Mouse (Mus musculus) CH12.LX (cell line): ENCODE data around the gene 4930539E08Rik. TPM values are rescaled to one million over a fixed set of nuclear protein-coding genes. Genes with fewer than 3 reads are reported as not detected.

Source experiments
- DNase-seq: peaks from one replicate; pipeline ENCODE4 v3.0.0-alpha.2; 2013; ENCODE audit errors: extremely low read depth
- H3K27ac ChIP-seq: 2 replicates; pipeline ENCODE4 v1.5.1; 2012; ENCODE audit warnings: low read depth, mild to moderate bottlenecking, control low read depth, moderate library complexity; ENCODE audit not compliant: insufficient read depth
- H3K27me3 ChIP-seq: replicated peaks from 2 replicates; pipeline ENCODE3; 2012; ENCODE audit warnings: inconsistent platforms
- H3K36me3 ChIP-seq, 2 experiments: replicated peaks in 1 of 2; 2 replicates each; pipeline versions ENCODE3 to v1.6.1; 2012; ENCODE audit warnings: inconsistent platforms in 1 of 2, low read length in 1 of 2, mild to moderate bottlenecking in 1 of 2, mixed read lengths in 1 of 2, moderate library complexity in 1 of 2; ENCODE audit not compliant: control insufficient read depth in 1 of 2, insufficient read depth in 1 of 2
- H3K4me1 ChIP-seq, 2 experiments: 2 replicates each; pipeline ENCODE4 v1.6.1; 2012; ENCODE audit warnings: inconsistent platforms in 1 of 2, moderate library complexity in 1 of 2; ENCODE audit not compliant: insufficient read depth in 2 of 2, control insufficient read depth in 1 of 2
- H3K4me2 ChIP-seq: 2 replicates; pipeline ENCODE4 v1.6.1; 2012; ENCODE audit warnings: low read depth, mild to moderate bottlenecking, control low read depth; ENCODE audit not compliant: poor library complexity, insufficient read depth, severe bottlenecking
- H3K4me3 ChIP-seq, 3 experiments: fragments of 150-350 bp in 1 of 3; sonication (generic) in 1 of 3; replicated peaks in 1 of 3; 2 replicates each; pipeline versions ENCODE3 to v1.5.1; 2011 to 2012; ENCODE audit warnings: low read depth in 2 of 3, low read length in 2 of 3, mild to moderate bottlenecking in 2 of 3, moderate library complexity in 2 of 3, control low read depth in 1 of 3, improper control_type of control experiment in 1 of 3, inconsistent platforms in 1 of 3, mixed read lengths in 1 of 3; ENCODE audit not compliant: poor library complexity in 1 of 3
- H3K79me2 ChIP-seq: replicated peaks from 2 replicates; pipeline ENCODE4 v1.6.1; 2012; ENCODE audit warnings: mild to moderate bottlenecking, moderate library complexity; ENCODE audit not compliant: control insufficient read depth, poor library complexity, insufficient read depth, severe bottlenecking; ENCODE audit errors: extremely low read depth
- H3K9ac ChIP-seq: 2 replicates; pipeline ENCODE4 v1.6.1; 2012; ENCODE audit warnings: low read depth, mild to moderate bottlenecking, control low read depth, moderate library complexity; ENCODE audit not compliant: insufficient read depth
- H3K9me3 ChIP-seq: replicated peaks from 2 replicates; pipeline ENCODE3; 2012; ENCODE audit warnings: low read length, inconsistent platforms, mixed read lengths
- BHLHE40 ChIP-seq: IDR thresholded peaks from 2 replicates; pipeline ENCODE4 v1.6.1; 2011; ENCODE audit warnings: mild to moderate bottlenecking, low read depth, low read length, improper control_type of control experiment
- CHD1 ChIP-seq: IDR thresholded peaks from 2 replicates; pipeline ENCODE4 v1.6.1; 2012; ENCODE audit warnings: low read depth, low read length, improper control_type of control experiment, inconsistent platforms
- CHD2 ChIP-seq: IDR thresholded peaks from 2 replicates; pipeline ENCODE4 v1.6.1; 2011; ENCODE audit warnings: low read length, improper control_type of control experiment
- CTCF ChIP-seq, 2 experiments: IDR thresholded peaks in 1 of 2; conservative IDR thresholded peaks in 1 of 2; 2 replicates each; pipeline ENCODE4 v1.5.1; 2011 to 2012; ENCODE audit warnings: low read depth in 2 of 2, low read length in 2 of 2, improper control_type of control experiment in 1 of 2, inconsistent platforms in 1 of 2, mild to moderate bottlenecking in 1 of 2, moderate library complexity in 1 of 2
- E2F4 ChIP-seq: IDR thresholded peaks from 2 replicates; pipeline ENCODE4 v1.6.1; 2011; ENCODE audit warnings: low read depth, low read length, improper control_type of control experiment; ENCODE audit not compliant: insufficient replicate concordance
- ELF1 ChIP-seq: IDR thresholded peaks from 2 replicates; pipeline ENCODE4 v1.6.1; 2014; ENCODE audit warnings: low read depth, mild to moderate bottlenecking, inconsistent platforms, low read length, improper control_type of control experiment
- EP300 ChIP-seq: IDR thresholded peaks from 2 replicates; pipeline ENCODE4 v1.6.1; 2011; ENCODE audit warnings: low read length, improper control_type of control experiment
- ETS1 ChIP-seq: conservative IDR thresholded peaks from 2 replicates; pipeline ENCODE4 v1.6.1; 2012; ENCODE audit warnings: low read depth, mild to moderate bottlenecking, inconsistent platforms, low read length, improper control_type of control experiment, moderate library complexity
- GABPA ChIP-seq: IDR thresholded peaks from 2 replicates; pipeline ENCODE4 v1.6.1; 2012; ENCODE audit warnings: low read depth, low read length, improper control_type of control experiment, inconsistent platforms; ENCODE audit not compliant: insufficient replicate concordance
- HCFC1 ChIP-seq: IDR thresholded peaks from 2 replicates; pipeline ENCODE4 v1.6.1; 2012; ENCODE audit warnings: low read depth, mild to moderate bottlenecking, inconsistent platforms, low read length, improper control_type of control experiment
- IRF4 ChIP-seq: IDR thresholded peaks from 2 replicates; pipeline ENCODE4 v1.6.1; 2014; ENCODE audit warnings: low read depth, mild to moderate bottlenecking, inconsistent platforms, low read length, improper control_type of control experiment
- JUN ChIP-seq: IDR thresholded peaks from 2 replicates; pipeline ENCODE4 v1.6.1; 2011; ENCODE audit warnings: low read depth, mild to moderate bottlenecking, low read length, improper control_type of control experiment, moderate library complexity; ENCODE audit not compliant: insufficient read depth
- JUND ChIP-seq: conservative IDR thresholded peaks from 2 replicates; pipeline ENCODE4 v1.6.1; 2011; ENCODE audit warnings: low read depth, low read length, improper control_type of control experiment
- KAT2A ChIP-seq: IDR thresholded peaks from 2 replicates; pipeline ENCODE4 v1.6.1; 2012; ENCODE audit warnings: low read length, improper control_type of control experiment, inconsistent platforms; ENCODE audit not compliant: insufficient replicate concordance
- MAFK ChIP-seq: IDR thresholded peaks from 2 replicates; pipeline ENCODE4 v1.6.1; 2011; ENCODE audit warnings: low read length, improper control_type of control experiment; ENCODE audit not compliant: insufficient replicate concordance
- MAX ChIP-seq: IDR thresholded peaks from 2 replicates; pipeline ENCODE4 v1.6.1; 2011; ENCODE audit warnings: low read length, improper control_type of control experiment
- MAZ ChIP-seq: IDR thresholded peaks from 2 replicates; pipeline ENCODE4 v1.6.1; 2012; ENCODE audit warnings: low read depth, mild to moderate bottlenecking, inconsistent platforms, low read length, improper control_type of control experiment, moderate library complexity
- MEF2A ChIP-seq: IDR thresholded peaks from 2 replicates; pipeline ENCODE4 v1.6.1; 2014; ENCODE audit warnings: low read depth, mild to moderate bottlenecking, inconsistent platforms, low read length, improper control_type of control experiment, borderline replicate concordance
- MXI1 ChIP-seq: IDR thresholded peaks from 2 replicates; pipeline ENCODE4 v1.6.1; 2011; ENCODE audit warnings: mild to moderate bottlenecking, low read depth, low read length, improper control_type of control experiment
- MYC ChIP-seq: IDR thresholded peaks from 2 replicates; pipeline ENCODE4 v1.6.1; 2011; ENCODE audit warnings: low read depth, mild to moderate bottlenecking, improper control_type of control experiment, low read length
- NELFE ChIP-seq: IDR thresholded peaks from 2 replicates; pipeline ENCODE4 v1.6.1; 2011; ENCODE audit warnings: low read depth, low read length, improper control_type of control experiment
- NRF1 ChIP-seq: IDR thresholded peaks from 2 replicates; pipeline ENCODE4 v1.6.1; 2014; ENCODE audit warnings: low read depth, mild to moderate bottlenecking, inconsistent platforms, low read length, improper control_type of control experiment, moderate library complexity
- PAX5 ChIP-seq: IDR thresholded peaks from 2 replicates; pipeline ENCODE4 v1.6.1; 2012; ENCODE audit warnings: low read length, inconsistent platforms, mixed read lengths
- POLR2A ChIP-seq: IDR thresholded peaks from 2 replicates; pipeline ENCODE4 v1.6.1; 2011; ENCODE audit warnings: low read depth, mild to moderate bottlenecking, improper control_type of control experiment, low read length
- POLR2AphosphoS2 ChIP-seq: IDR thresholded peaks from 2 replicates; pipeline ENCODE4 v1.6.1; 2011; ENCODE audit warnings: low read depth, low read length, improper control_type of control experiment
- RAD21 ChIP-seq: IDR thresholded peaks from 2 replicates; pipeline ENCODE4 v1.6.1; 2011; ENCODE audit warnings: low read depth, mild to moderate bottlenecking, low read length, improper control_type of control experiment, moderate library complexity
- RCOR1 ChIP-seq: conservative IDR thresholded peaks from 2 replicates; pipeline ENCODE4 v1.6.1; 2012; ENCODE audit warnings: low read depth, mild to moderate bottlenecking, inconsistent platforms, low read length, improper control_type of control experiment
- SIN3A ChIP-seq: IDR thresholded peaks from 2 replicates; pipeline ENCODE4 v1.6.1; 2012; ENCODE audit warnings: low read length, improper control_type of control experiment, inconsistent platforms
- SMC3 ChIP-seq: IDR thresholded peaks from 2 replicates; pipeline ENCODE4 v1.6.1; 2011; ENCODE audit warnings: low read depth, low read length, improper control_type of control experiment
- TBP ChIP-seq: conservative IDR thresholded peaks from 2 replicates; pipeline ENCODE4 v1.6.1; 2011; ENCODE audit warnings: low read depth, low read length, improper control_type of control experiment
- TCF12 ChIP-seq: IDR thresholded peaks from 2 replicates; pipeline ENCODE4 v1.6.1; 2014; ENCODE audit warnings: low read depth, mild to moderate bottlenecking, inconsistent platforms, low read length, improper control_type of control experiment
- UBTF ChIP-seq: IDR thresholded peaks from 2 replicates; pipeline ENCODE4 v1.6.1; 2012; ENCODE audit warnings: low read depth, mild to moderate bottlenecking, inconsistent platforms, low read length, improper control_type of control experiment, moderate library complexity
- USF1 ChIP-seq: IDR thresholded peaks from 2 replicates; pipeline ENCODE4 v1.6.1; 2014; ENCODE audit warnings: low read depth, mild to moderate bottlenecking, inconsistent platforms, low read length, improper control_type of control experiment
- USF2 ChIP-seq: conservative IDR thresholded peaks from 2 replicates; pipeline ENCODE4 v1.6.1; 2011; ENCODE audit warnings: low read depth, low read length, improper control_type of control experiment
- ZC3H11A ChIP-seq: IDR thresholded peaks from 2 replicates; pipeline ENCODE4 v1.6.1; 2012; ENCODE audit warnings: low read depth, mild to moderate bottlenecking, inconsistent platforms, low read length, improper control_type of control experiment
- ZMIZ1 ChIP-seq: IDR thresholded peaks from 2 replicates; pipeline ENCODE4 v1.6.1; 2012; ENCODE audit warnings: low read depth, mild to moderate bottlenecking, inconsistent platforms, low read length, improper control_type of control experiment
- ZNF384 ChIP-seq: IDR thresholded peaks from 2 replicates; pipeline ENCODE4 v1.6.1; 2012; ENCODE audit warnings: low read depth, low read length, improper control_type of control experiment, inconsistent platforms
- dilution Hi-C: fragments of 300-500 bp; cut with MboI; formaldehyde crosslinking; loops from 2 replicates; pipeline ENCODE4 v1.14.3; 2020; ENCODE audit warnings: low sequenced_read_pairs; ENCODE audit not compliant: extremely low pct_unique_long_range_greater_than_20kb, extremely low pct_ligation_motif_present
- in situ Hi-C: fragments of 300-500 bp; cut with MboI; formaldehyde crosslinking; loops from 3 replicates; pipeline ENCODE4 v1.14.3; 2019; ENCODE audit warnings: low sequenced_read_pairs, low pct_ligation_motif_present, low pct_unique_long_range_greater_than_20kb, mixed read lengths
- polyA plus RNA-seq: library from polyadenylated mRNA; unstranded; fragments of >175 nt; gene quantifications from 2 replicates; pipeline ENCODE4 v1.2.1, GENCODE M21; 2012; ENCODE audit warnings: low read depth; ENCODE audit not compliant: insufficient read length
- total RNA-seq, 2 experiments: library from RNA; depleted of rRNA; stranded (reverse); fragments of 300-350 nt in 1 of 2; fragments of >200 nt in 1 of 2; gene quantifications; 2 replicates each; pipeline ENCODE4 v1.2.3; 2012 to 2014

4930539E08Rik gene
- total and polyA plus RNA-seq, 3 experiments = 0.62 to 1.4 (median 1.4) TPM

GRCm38 (mm10) chr17:28951831-28952799 is 37.0 kb upstream of the 4930539E08Rik start, which contains the start of gene Kctd20:
Kctd20 (plus strand) TSS chr17:28951950.
- peaks cover 46% of the 10 kb centered on the region for H3K79me2 ChIP-seq
- DNase-seq = peak; percentile 84
- peaks cover 0 to 21% of the 10 kb centered on the region in 2 experiments for H3K36me3 ChIP-seq
- peak within 1 kb of the TSS; percentile 95 for H3K9ac ChIP-seq
- peaks cover 13% of the 10 kb centered on the region for H3K9me3 ChIP-seq
- dilution Hi-C loops = no loop called here
- H3K27ac ChIP-seq = peak within 1 kb of the TSS; percentile 86
- no peaks in the 10 kb centered on the region for H3K27me3 ChIP-seq
- peaks cover 15 to 36% of the 10 kb centered on the region in 2 experiments for H3K4me1 ChIP-seq
- in situ Hi-C loops = no loop called here
- H3K4me2 ChIP-seq = peak within 1 kb of the TSS; percentile 92
- peak within 1 kb of the TSS; percentile 77 to 79 (median 79) for H3K4me3 ChIP-seq
- TF ChIP-seq POLR2AphosphoS2 (peak; percentile 61; the same call in 1 of the 2 replicates), NELFE (peak; percentile 94), EP300 (no peak), MXI1 (peak; percentile 83), RAD21 (no peak), TBP (0 out of 2 replicates have a peak, but pooled peaks have one; percentile 43), ZNF384 (no peak), POLR2A (peak; percentile 95), UBTF (no peak), GABPA (no peak), ETS1 (no peak; the same call in 1 of the 2 replicates), BHLHE40 (peak; percentile 32; the same call in 1 of the 2 replicates), CHD2 (peak; percentile 48; the same call in 1 of the 2 replicates), RCOR1 (no peak; the same call in 1 of the 2 replicates), ZC3H11A (no peak), ZMIZ1 (peak; percentile 86), HCFC1 (peak; percentile 81), PAX5 (no peak), JUND (no peak), SMC3 (no peak), SIN3A (peak; percentile 75), USF2 (no peak), CHD1 (no peak), JUN (no peak), IRF4 (0 out of 2 replicates have a peak, but pooled peaks have one; percentile 61), CTCF (conservative IDR thresholded peaks at IDR 0.05 in 1 of 2, IDR thresholded peaks at IDR 0.05 in 1 of 2; ENCODE audit: low read depth in 2 of 2, low read length in 2 of 2) (no peak), MAX (peak; percentile 60; the same call in 1 of the 2 replicates), TCF12 (peak; percentile 80), MAZ (no peak; the same call in 1 of the 2 replicates), MYC (0 out of 2 replicates have a peak, but pooled peaks have one; percentile 20), USF1 (no peak), KAT2A (peak; percentile 73; the same call in 1 of the 2 replicates), ELF1 (peak; percentile 51), MEF2A (peak; percentile 51; the same call in 1 of the 2 replicates), NRF1 (no peak), MAFK (no peak), E2F4 (no peak)
